Mouse (Mus musculus) G1E (cell line): ENCODE results near the gene Tom1l2.

Source experiments
- CTCF ChIP-seq: IDR thresholded peaks from 2 replicates; pipeline ENCODE4 v1.5.1; 2012; ENCODE audit warnings: low read depth, low read length, inconsistent platforms, mixed read lengths
- GATA1 ChIP-seq: IDR thresholded peaks from 2 replicates; pipeline ENCODE4 v1.6.1; 2012; ENCODE audit warnings: borderline replicate concordance, low read length, inconsistent platforms, mixed read lengths
- POLR2AphosphoS5 ChIP-seq: IDR thresholded peaks from 2 replicates; pipeline ENCODE4 v1.6.1; 2012; ENCODE audit warnings: low read depth, low read length, inconsistent platforms; ENCODE audit not compliant: insufficient replicate concordance

GRCm38 (mm10) chr11:60286311-60286710, 66.4 kb downstream of the Tom1l2 start:
- TF ChIP-seq CTCF = no peak
- TF ChIP-seq GATA1 = no peak
- no peak for TF ChIP-seq POLR2AphosphoS5
